Mouse (Mus musculus) forebrain, embryonic 11.5 days (tissue): ENCODE measurements around the gene Kcnj1. TPM values are rescaled to one million over a fixed set of nuclear protein-coding genes. Genes with fewer than 3 reads are reported as not detected.

Source experiments
- ATAC-seq: fragments of 200-750 bp; cut with Nextera tagmentation; replicated peaks from 2 replicates; pipeline ENCODE4 v1.8.0; 2017; ENCODE audit warnings: moderate TSS enrichment; ENCODE audit not compliant: low FRiP score
- DNase-seq: peaks from one replicate; pipeline ENCODE4 v3.0.0-alpha.2; 2017; ENCODE audit warnings: low spot score
- H3K27ac ChIP-seq: fragments of 300-500 bp; sonication (generic); 2 replicates; pipeline ENCODE4 v1.5.1; 2014; ENCODE audit warnings: low read depth, low read length
- H3K27me3 ChIP-seq: fragments of 300-500 bp; sonication (generic); 2 replicates; pipeline ENCODE4 v1.6.1; 2014; ENCODE audit warnings: mild to moderate bottlenecking, low read length, mixed read lengths; ENCODE audit not compliant: control insufficient read depth, insufficient read depth
- H3K36me3 ChIP-seq: fragments of 300-500 bp; sonication (generic); 2 replicates; pipeline ENCODE4 v1.6.1; 2014; ENCODE audit warnings: mild to moderate bottlenecking, low read length, moderate library complexity, mixed read lengths; ENCODE audit not compliant: control insufficient read depth, insufficient read depth
- H3K4me1 ChIP-seq: fragments of 300-500 bp; sonication (generic); replicated peaks from 2 replicates; pipeline ENCODE4 v1.6.1; 2014; ENCODE audit warnings: low read length, mixed read lengths; ENCODE audit not compliant: control insufficient read depth, insufficient read depth
- H3K4me2 ChIP-seq: fragments of 300-500 bp; sonication (generic); 2 replicates; pipeline ENCODE4 v1.6.1; 2014; ENCODE audit warnings: low read depth, mild to moderate bottlenecking, low read length, moderate library complexity, mixed read lengths; ENCODE audit not compliant: severe bottlenecking
- H3K4me3 ChIP-seq: fragments of 300-500 bp; sonication (generic); 2 replicates; pipeline ENCODE4 v1.5.1; 2014; ENCODE audit warnings: low read depth, low read length
- H3K9ac ChIP-seq: fragments of 300-500 bp; sonication (generic); 2 replicates; pipeline ENCODE4 v1.6.1; 2014; ENCODE audit warnings: low read length
- H3K9me3 ChIP-seq: fragments of 300-500 bp; sonication (generic); 2 replicates; pipeline ENCODE4 v1.6.1; 2016; ENCODE audit warnings: low read length, mixed read lengths; ENCODE audit not compliant: control insufficient read depth
- WGBS: fragments of 180-500 bp; shearing (Covaris S2); extraction: QIAGEN DNeasy Blood & Tissue Kit; methylation state at CpG from one replicate; pipeline ENCODE4 v1.1.7; 2014; 5-methylcytosine and 5-hydroxymethylcytosine counted together
- polyA plus RNA-seq: library from polyadenylated mRNA; unstranded; fragments of >200 nt; fragmentation: Nextera tagmentation; extraction: Ambion mirVana; gene quantifications from 2 replicates; pipeline ENCODE4 v1.2.1, GENCODE M21; 2014

The Kcnj1 gene
- polyA plus RNA-seq, result not detected in 2 replicates

GRCm38 (mm10) chr9:32372202-32372601, at the start of gene Kcnj1:
Gene Kcnj1 (plus strand): TSS chr9:32372493.
- H3K27ac ChIP-seq, result no peak within 1 kb of the TSS
- no peaks in the 10 kb centered on the region for H3K27me3 ChIP-seq
- no peak within 1 kb of the TSS for H3K4me3 ChIP-seq
- no peak within 1 kb of the TSS for H3K4me2 ChIP-seq
- no peak for ATAC-seq
- no peaks in the 10 kb centered on the region for H3K36me3 ChIP-seq
- WGBS, result 88% methylated on average over 6 of the region's 6 CpGs
- H3K9ac ChIP-seq, result no peak within 1 kb of the TSS
- H3K4me1 ChIP-seq, result peaks cover 4% of the 10 kb centered on the region; the same call in 1 of the 2 replicates
- H3K9me3 ChIP-seq, result no peaks in the 10 kb centered on the region
- no peak for DNase-seq

DNA sequence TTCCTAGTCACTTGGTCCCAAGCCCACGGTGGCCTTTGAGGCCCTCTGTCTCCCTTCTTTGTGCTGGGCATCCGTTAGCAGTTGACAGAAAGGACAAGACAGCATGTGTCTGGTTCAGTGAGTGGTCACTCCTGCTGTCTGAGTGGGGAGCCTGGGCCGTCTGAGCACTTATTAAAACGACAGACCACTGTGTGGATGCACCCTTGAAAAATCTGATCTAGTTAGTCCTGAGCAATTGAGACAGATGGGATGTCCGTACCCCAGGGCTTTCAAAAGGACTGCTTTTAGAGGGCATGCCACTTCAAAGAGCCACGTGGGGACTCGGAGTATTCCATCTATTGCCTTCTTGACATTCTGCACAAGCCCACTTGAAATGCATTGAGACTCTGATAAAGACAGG, 48.7 kb upstream of the Kcnj1 start:
- Histone ChIP-seq H3K4me1 (no peaks in the 10 kb centered on the region), H3K9me3 (no peaks in the 10 kb centered on the region), H3K4me3 (no peak overlapping the region), H3K4me2 (no peak overlapping the region), H3K27me3 (no peaks in the 10 kb centered on the region), H3K9ac (no peak overlapping the region), H3K27ac (no peak overlapping the region), H3K36me3 (no peaks in the 10 kb centered on the region)
- no peak for DNase-seq
- no peak for ATAC-seq
- 76% methylated on average over 7 of the region's 7 CpGs for WGBS

- Histone ChIP-seq H3K4me1 (no peaks in the 10 kb centered on the region), H3K27ac (no peak overlapping the region), H3K9ac (no peak overlapping the region), H3K4me2 (no peak overlapping the region), H3K36me3 (no peaks in the 10 kb centered on the region), H3K9me3 (no peaks in the 10 kb centered on the region), H3K4me3 (no peak overlapping the region), H3K27me3 (no peaks in the 10 kb centered on the region)
- ATAC-seq, result no peak
- no peak for DNase-seq
- 92% methylated on average over 4 of the region's 4 CpGs for WGBS
Observed at GRCm38 (mm10) chr9:32328777-32329176, 43.5 kb upstream of the Kcnj1 start.

GRCm38 (mm10) chr9:32331162-32331561, 41.1 kb upstream of the Kcnj1 start:
- no peak for ATAC-seq
- WGBS, result 69% methylated on average over 5 of the region's 5 CpGs

DNA sequence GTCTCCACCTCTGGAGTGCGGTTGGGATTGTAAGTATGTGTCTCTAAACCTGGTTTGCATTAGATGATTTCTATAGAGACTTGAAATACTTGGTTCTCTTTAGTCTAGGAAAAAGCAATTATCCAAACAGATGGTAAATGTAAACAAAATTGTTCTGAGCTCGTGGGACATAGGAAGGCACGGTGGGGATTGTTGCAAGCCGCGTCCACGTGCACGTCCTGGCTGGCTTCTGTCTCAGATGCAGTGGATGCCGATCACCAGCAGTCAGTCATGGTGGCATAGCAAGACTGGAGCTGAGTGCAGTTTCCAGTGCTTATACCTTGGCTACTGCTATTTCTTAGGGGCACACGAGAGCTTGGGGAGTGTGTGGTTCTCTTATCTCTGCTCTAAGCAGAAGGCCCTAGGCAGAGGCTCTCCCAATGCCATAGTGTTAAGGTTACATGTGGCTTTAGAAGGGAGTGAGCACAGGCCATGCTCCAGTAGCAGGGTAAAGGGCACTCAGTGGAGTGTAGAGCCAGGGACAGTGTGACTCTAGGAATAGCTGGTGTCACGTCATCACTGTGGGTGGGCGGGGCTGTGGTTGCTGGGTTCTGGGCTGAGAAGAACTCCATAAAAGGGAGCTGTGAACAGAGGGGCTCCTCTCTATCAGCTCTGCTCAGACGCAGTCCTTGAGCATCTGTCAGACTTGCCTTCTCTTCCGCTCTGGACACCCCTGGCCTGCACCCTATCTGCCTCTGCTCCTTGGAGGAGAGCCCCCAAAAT, 36.7 kb upstream of the Kcnj1 start:
- no peak for ATAC-seq
- H3K9me3 ChIP-seq, result no peaks in the 10 kb centered on the region
- no peak overlapping the region for H3K4me3 ChIP-seq
- DNase-seq, result no peak
- no peak overlapping the region for H3K27ac ChIP-seq
- H3K9ac ChIP-seq, result no peak overlapping the region
- H3K4me1 ChIP-seq, result no peaks in the 10 kb centered on the region
- no peak overlapping the region for H3K4me2 ChIP-seq
- WGBS, result 91% methylated on average over 13 of the region's 13 CpGs
- no peaks in the 10 kb centered on the region; the same call in 1 of the 2 replicates for H3K27me3 ChIP-seq
- no peaks in the 10 kb centered on the region for H3K36me3 ChIP-seq

More at GRCm38 (mm10) chr9:32331162-32331561, 41.1 kb upstream of the Kcnj1 start:
- Histone ChIP-seq H3K4me2 (no peak overlapping the region), H3K36me3 (no peaks in the 10 kb centered on the region), H3K27me3 (no peaks in the 10 kb centered on the region), H3K4me1 (no peaks in the 10 kb centered on the region), H3K9me3 (no peaks in the 10 kb centered on the region), H3K9ac (no peak overlapping the region), H3K4me3 (no peak overlapping the region), H3K27ac (no peak overlapping the region)
- DNase-seq, result no peak

DNA sequence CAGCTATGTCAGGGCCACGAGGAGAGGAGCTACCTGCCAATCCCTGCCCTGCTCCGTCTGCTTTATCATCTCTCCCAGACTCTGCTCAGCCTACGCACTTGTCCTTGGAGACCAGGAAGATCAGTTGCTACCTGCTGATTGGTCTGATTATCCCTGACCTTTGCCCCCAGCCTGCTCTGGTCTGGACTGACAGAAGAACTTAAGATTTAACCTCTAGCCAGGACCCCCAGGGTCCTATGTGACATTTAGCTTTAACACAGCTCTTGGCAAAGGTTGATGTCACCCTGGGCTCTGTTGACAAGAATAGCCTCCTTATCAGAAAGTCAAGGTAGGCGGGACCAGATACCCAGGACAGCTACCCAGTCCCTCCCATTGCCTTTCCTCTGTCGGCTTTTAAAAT, 31.5 kb upstream of the Kcnj1 start:
- no peak overlapping the region for H3K4me3 ChIP-seq
- H3K27ac ChIP-seq, result no peak overlapping the region
- WGBS, result 79% methylated on average over 5 of the region's 5 CpGs
- no peaks in the 10 kb centered on the region for H3K36me3 ChIP-seq
- no peaks in the 10 kb centered on the region for H3K9me3 ChIP-seq
- H3K9ac ChIP-seq, result no peak overlapping the region
- peaks cover 42% of the 10 kb centered on the region for H3K27me3 ChIP-seq
- H3K4me1 ChIP-seq, result no peaks in the 10 kb centered on the region
- no peak overlapping the region for H3K4me2 ChIP-seq
- no peak for DNase-seq
- ATAC-seq, result no peak

GRCm38 (mm10) chr9:32342929-32343328, 29.4 kb upstream of the Kcnj1 start:
- no peak overlapping the region for H3K9ac ChIP-seq
- ATAC-seq (no peak), DNase-seq (peak; percentile 47)
- H3K27me3 ChIP-seq, result peaks cover 46% of the 10 kb centered on the region
- no peaks in the 10 kb centered on the region for H3K4me1 ChIP-seq
- no peak overlapping the region for H3K27ac ChIP-seq
- H3K9me3 ChIP-seq, result no peaks in the 10 kb centered on the region
- no peak overlapping the region for H3K4me3 ChIP-seq
- H3K4me2 ChIP-seq, result no peak overlapping the region
- 16% methylated on average over 8 of the region's 8 CpGs for WGBS
- H3K36me3 ChIP-seq, result no peaks in the 10 kb centered on the region

DNA sequence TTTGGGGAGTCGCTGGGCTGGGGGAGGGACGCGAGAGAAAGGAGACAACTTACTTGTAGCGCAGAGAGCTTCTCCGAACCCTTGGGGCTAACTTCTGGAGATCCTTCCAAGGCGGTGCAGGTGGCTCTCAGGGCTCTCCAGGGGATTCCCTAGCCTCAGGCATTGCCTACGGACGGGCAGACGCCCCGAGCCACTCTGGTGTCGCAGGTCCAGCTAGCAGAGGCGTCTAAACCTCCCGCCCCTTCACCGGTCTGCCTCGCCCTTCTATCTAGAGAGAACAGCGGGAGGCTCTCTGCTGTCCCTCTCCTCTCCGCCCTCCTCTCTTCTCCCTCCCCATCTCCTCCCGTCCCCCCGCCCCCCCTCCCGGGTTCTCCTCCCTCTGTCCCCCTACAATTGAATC, 28.2 kb upstream of the Kcnj1 start, which contains the start of gene Kcnj5:
Gene Kcnj5 (minus strand): TSS at position 300 of the 400 bp plus-strand sequence.
- Histone ChIP-seq H3K9ac (peak within 1 kb of the TSS; percentile 37; the same call in 1 of the 2 replicates), H3K4me2 (peak within 1 kb of the TSS; percentile 55), H3K4me3 (peak within 1 kb of the TSS; percentile 25), H3K27ac (no peak within 1 kb of the TSS), H3K9me3 (no peaks in the 10 kb centered on the region), H3K36me3 (no peaks in the 10 kb centered on the region), H3K4me1 (no peaks in the 10 kb centered on the region), H3K27me3 (peaks cover 57% of the 10 kb centered on the region)
- WGBS, result 2% methylated on average over 19 of the region's 20 CpGs
- ATAC-seq (0 out of 2 replicates have a peak, but pooled peaks have one; percentile 42), DNase-seq (no peak)

DNA sequence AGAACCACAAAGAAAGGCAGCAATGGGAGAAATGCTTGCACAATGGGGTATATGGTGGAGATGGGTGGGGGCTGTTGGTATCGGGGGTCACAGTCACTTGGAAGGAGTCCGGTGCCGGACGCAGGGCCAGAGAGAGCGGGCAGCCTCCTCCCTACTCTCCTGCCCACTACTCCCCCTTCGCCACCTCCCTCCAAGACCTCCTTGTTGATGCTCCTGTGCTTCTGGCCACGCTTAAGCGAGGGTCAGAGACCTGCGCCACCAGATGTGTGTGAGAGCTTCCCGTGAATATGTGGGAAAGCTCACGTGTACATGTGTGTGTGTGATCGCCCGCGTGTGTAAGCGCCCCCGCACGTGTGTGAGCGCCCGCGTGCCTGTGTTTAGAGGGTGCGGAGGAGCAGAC, 27.8 kb upstream of the Kcnj1 start:
- Histone ChIP-seq H3K4me2 (peak overlapping the region; percentile 55), H3K27ac (no peak overlapping the region), H3K9me3 (no peaks in the 10 kb centered on the region), H3K36me3 (no peaks in the 10 kb centered on the region), H3K27me3 (peaks cover 61% of the 10 kb centered on the region), H3K4me1 (no peaks in the 10 kb centered on the region), H3K9ac (peak overlapping the region; percentile 37; the same call in 1 of the 2 replicates), H3K4me3 (peak overlapping the region; percentile 25)
- 0 out of 2 replicates have a peak, but pooled peaks have one; percentile 14 for ATAC-seq
- 2% methylated on average over 21 of the region's 21 CpGs for WGBS
- DNase-seq, result no peak
